Mouse (Mus musculus): ENCODE data around the gene Timm50. TPM values are rescaled to one million over a fixed set of nuclear protein-coding genes. Genes with fewer than 3 reads are reported as not detected.
A peak's percentile ranks its signal among the peaks of the same experiment; 100 is the strongest.

The Timm50 gene
- polyA plus RNA-seq, 1 experiment from 2014 or later, result 124 TPM

DNA sequence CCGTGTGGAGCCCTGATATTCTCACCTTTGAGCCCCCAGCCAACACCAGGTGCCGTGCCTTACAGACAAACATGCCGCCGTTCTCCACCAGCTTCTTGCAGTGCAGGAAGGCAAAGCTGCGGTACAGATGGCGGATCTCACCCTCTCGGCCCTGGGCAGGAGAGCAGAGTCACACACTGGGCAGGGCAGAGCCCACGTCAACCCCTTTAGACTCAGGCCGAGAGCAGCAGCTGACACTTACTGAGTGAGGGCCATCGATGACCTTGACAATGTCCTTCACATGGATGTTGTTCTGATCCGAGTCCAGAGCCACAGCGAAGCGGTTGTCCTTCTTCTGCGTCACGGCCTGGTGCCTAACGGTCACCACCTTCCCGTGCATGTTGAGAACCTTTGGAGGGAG is 6.8 kb upstream of the Timm50 start:
- no peak for ATAC-seq (ENCODE audit: low read depth)
- no peak overlapping the region for H3K9ac ChIP-seq (ENCODE audit: low read depth, low read length)

GRCm38 (mm10) chr7:28318036-28318435 is 6.2 kb upstream of the Timm50 start:
- H3K36me3 ChIP-seq (ENCODE audit: control insufficient read depth, insufficient read depth, low read length), result peaks cover 93% of the 10 kb centered on the region
- no peak overlapping the region for H3K4me3 ChIP-seq (ENCODE audit: low read depth, low read length)
- ATAC-seq (ENCODE audit: low read depth) (no peak), DNase-seq (ENCODE audit: low spot score) (no peak)
- H3K4me2 ChIP-seq (ENCODE audit: low read depth, low read length), result no peak overlapping the region
- no peaks in the 10 kb centered on the region for H3K27me3 ChIP-seq (replicated peaks; ENCODE audit: control insufficient read depth, insufficient read depth, low read length)
- no peaks in the 10 kb centered on the region for H3K9me3 ChIP-seq (ENCODE audit: control insufficient read depth, low read length)
- no peaks in the 10 kb centered on the region for H3K4me1 ChIP-seq (ENCODE audit: control insufficient read depth, insufficient read depth, low read length)
- no peak overlapping the region for H3K27ac ChIP-seq (replicated peaks; ENCODE audit: low read depth, low read length)
- H3K9ac ChIP-seq (ENCODE audit: low read depth, low read length), result no peak overlapping the region
- 95% methylated on average over 3 of the region's 3 CpGs for WGBS

More for the DNA sequence above, 6.8 kb upstream of the Timm50 start:
- WGBS, result 94% methylated on average over 17 of the region's 17 CpGs
- H3K4me1 ChIP-seq (ENCODE audit: control insufficient read depth, insufficient read depth, low read length), result no peaks in the 10 kb centered on the region
- DNase-seq (ENCODE audit: low spot score), result no peak
- no peaks in the 10 kb centered on the region for H3K27me3 ChIP-seq (replicated peaks; ENCODE audit: control insufficient read depth, insufficient read depth, low read length)
- H3K27ac ChIP-seq (replicated peaks; ENCODE audit: low read depth, low read length), result no peak overlapping the region
- no peaks in the 10 kb centered on the region for H3K9me3 ChIP-seq (ENCODE audit: control insufficient read depth, low read length)
- H3K4me2 ChIP-seq (ENCODE audit: low read depth, low read length), result no peak overlapping the region
- no peak overlapping the region for H3K4me3 ChIP-seq (ENCODE audit: low read depth, low read length)
- H3K36me3 ChIP-seq (ENCODE audit: control insufficient read depth, insufficient read depth, low read length), result peaks cover 99% of the 10 kb centered on the region

GRCm38 (mm10) chr7:28311151-28311925 is 534 bp downstream of the Timm50 start:
- Histone ChIP-seq H3K27me3 (replicated peaks; ENCODE audit: control insufficient read depth, insufficient read depth, low read length) (no peaks in the 10 kb centered on the region), H3K4me2 (ENCODE audit: low read depth, low read length) (peak overlapping the region; percentile 87), H3K4me3 (ENCODE audit: low read depth, low read length) (peak overlapping the region; percentile 92), H3K27ac (replicated peaks; ENCODE audit: low read depth, low read length) (peak overlapping the region; percentile 63; the same call in 1 of the 2 replicates), H3K9me3 (ENCODE audit: control insufficient read depth, low read length) (no peaks in the 10 kb centered on the region), H3K4me1 (ENCODE audit: control insufficient read depth, insufficient read depth, low read length) (peaks cover 7% of the 10 kb centered on the region; the same call in 1 of the 2 replicates), H3K9ac (ENCODE audit: low read depth, low read length) (peak overlapping the region; percentile 93), H3K36me3 (ENCODE audit: control insufficient read depth, insufficient read depth, low read length) (peaks cover 64% of the 10 kb centered on the region)
- WGBS, result 8% methylated on average over 30 of the region's 35 CpGs
- ATAC-seq (ENCODE audit: low read depth) (peak; percentile 56), DNase-seq (ENCODE audit: low spot score) (peak; percentile 21)

GRCm38 (mm10) chr7:28309737-28310136 is 2.1 kb downstream of the Timm50 start:
- ATAC-seq (ENCODE audit: low read depth) (no peak), DNase-seq (ENCODE audit: low spot score) (no peak)
- Histone ChIP-seq H3K9me3 (ENCODE audit: control insufficient read depth, low read length) (no peaks in the 10 kb centered on the region), H3K36me3 (ENCODE audit: control insufficient read depth, insufficient read depth, low read length) (peaks cover 64% of the 10 kb centered on the region), H3K27ac (replicated peaks; ENCODE audit: low read depth, low read length) (no peak overlapping the region), H3K4me1 (ENCODE audit: control insufficient read depth, insufficient read depth, low read length) (peaks cover 7% of the 10 kb centered on the region; the same call in 1 of the 2 replicates), H3K27me3 (replicated peaks; ENCODE audit: control insufficient read depth, insufficient read depth, low read length) (no peaks in the 10 kb centered on the region), H3K4me2 (ENCODE audit: low read depth, low read length) (no peak overlapping the region), H3K4me3 (ENCODE audit: low read depth, low read length) (no peak overlapping the region), H3K9ac (ENCODE audit: low read depth, low read length) (no peak overlapping the region)
- 67% methylated on average over 9 of the region's 9 CpGs for WGBS

- DNase-seq (ENCODE audit: low spot score), result no peak
- H3K4me3 ChIP-seq (ENCODE audit: low read depth, low read length), result no peak overlapping the region
- peaks cover 15% of the 10 kb centered on the region for H3K27me3 ChIP-seq (replicated peaks; ENCODE audit: control insufficient read depth, insufficient read depth, low read length)
- no peaks in the 10 kb centered on the region for H3K9me3 ChIP-seq (ENCODE audit: control insufficient read depth, low read length)
- no peak overlapping the region for H3K9ac ChIP-seq (ENCODE audit: low read depth, low read length)
- no peak overlapping the region for H3K4me2 ChIP-seq (ENCODE audit: low read depth, low read length)
- no peak for ATAC-seq (ENCODE audit: low read depth)
- peaks cover 7% of the 10 kb centered on the region; the same call in 1 of the 2 replicates for H3K4me1 ChIP-seq (ENCODE audit: control insufficient read depth, insufficient read depth, low read length)
- H3K27ac ChIP-seq (replicated peaks; ENCODE audit: low read depth, low read length), result no peak overlapping the region
- peaks cover 57% of the 10 kb centered on the region for H3K36me3 ChIP-seq (ENCODE audit: control insufficient read depth, insufficient read depth, low read length)
- WGBS, result 95% methylated on average over 8 of the region's 8 CpGs
Measured at GRCm38 (mm10) chr7:28306216-28306615, 5.7 kb downstream of the Timm50 start.

- H3K9ac ChIP-seq (ENCODE audit: low read depth, low read length), result no peak overlapping the region
- H3K4me1 ChIP-seq (ENCODE audit: control insufficient read depth, insufficient read depth, low read length), result peaks cover under 1% of the 10 kb centered on the region; the same call in 1 of the 2 replicates
- H3K4me3 ChIP-seq (ENCODE audit: low read depth, low read length), result no peak overlapping the region
- H3K36me3 ChIP-seq (ENCODE audit: control insufficient read depth, insufficient read depth, low read length), result peaks cover 57% of the 10 kb centered on the region
- no peak overlapping the region for H3K4me2 ChIP-seq (ENCODE audit: low read depth, low read length)
- ATAC-seq (ENCODE audit: low read depth) (no peak), DNase-seq (ENCODE audit: low spot score) (no peak)
- peaks cover 20% of the 10 kb centered on the region for H3K27me3 ChIP-seq (replicated peaks; ENCODE audit: control insufficient read depth, insufficient read depth, low read length)
- H3K9me3 ChIP-seq (ENCODE audit: control insufficient read depth, low read length), result no peaks in the 10 kb centered on the region
- no peak overlapping the region for H3K27ac ChIP-seq (replicated peaks; ENCODE audit: low read depth, low read length)
- WGBS, result 94% methylated on average over 10 of the region's 10 CpGs
Measured at GRCm38 (mm10) chr7:28305641-28306040, 6.2 kb downstream of the Timm50 start.

GRCm38 (mm10) chr7:28301616-28302433 is 10.0 kb downstream of the Timm50 start, which contains the start of gene Dll3:
Dll3 (minus strand) TSS chr7:28302238.
- Histone ChIP-seq H3K4me1 (ENCODE audit: control insufficient read depth, insufficient read depth, low read length) (no peaks in the 10 kb centered on the region; the same call in 1 of the 2 replicates), H3K36me3 (ENCODE audit: control insufficient read depth, insufficient read depth, low read length) (peaks cover 24% of the 10 kb centered on the region), H3K4me2 (ENCODE audit: low read depth, low read length) (peak within 1 kb of the TSS; percentile 56), H3K27ac (replicated peaks; ENCODE audit: low read depth, low read length) (no peak within 1 kb of the TSS), H3K9ac (ENCODE audit: low read depth, low read length) (peak within 1 kb of the TSS; percentile 42), H3K27me3 (replicated peaks; ENCODE audit: control insufficient read depth, insufficient read depth, low read length) (peaks cover 57% of the 10 kb centered on the region), H3K9me3 (ENCODE audit: control insufficient read depth, low read length) (no peaks in the 10 kb centered on the region), H3K4me3 (ENCODE audit: low read depth, low read length) (peak within 1 kb of the TSS; percentile 30)
- ATAC-seq (ENCODE audit: low read depth), result peak; percentile 75
- under 1% methylated on average over 29 of the region's 30 CpGs for WGBS
- peak; percentile 58 for DNase-seq (ENCODE audit: low spot score)

GRCm38 (mm10) chr7:28298837-28299625 is 12.8 kb downstream of the Timm50 start:
- Histone ChIP-seq H3K4me1 (ENCODE audit: control insufficient read depth, insufficient read depth, low read length) (no peaks in the 10 kb centered on the region; the same call in none of the 2 replicates), H3K9me3 (ENCODE audit: control insufficient read depth, low read length) (no peaks in the 10 kb centered on the region), H3K36me3 (ENCODE audit: control insufficient read depth, insufficient read depth, low read length) (0 out of 2 replicates have a peak, but pooled peaks cover 3% of the 10 kb centered on the region), H3K27ac (replicated peaks; ENCODE audit: low read depth, low read length) (no peak overlapping the region), H3K27me3 (replicated peaks; ENCODE audit: control insufficient read depth, insufficient read depth, low read length) (peaks cover 85% of the 10 kb centered on the region), H3K9ac (ENCODE audit: low read depth, low read length) (peak overlapping the region; percentile 43; the same call in 1 of the 2 replicates), H3K4me3 (ENCODE audit: low read depth, low read length) (peak overlapping the region; percentile 8; the same call in 1 of the 2 replicates), H3K4me2 (ENCODE audit: low read depth, low read length) (peak overlapping the region; percentile 38)
- no peak for ATAC-seq (ENCODE audit: low read depth)
- DNase-seq (ENCODE audit: low spot score), result peak; percentile 83
- 27% methylated on average over 16 of the region's 43 CpGs for WGBS

All from embryonic facial prominence, embryonic 14.5 days (tissue).